Mouse (Mus musculus): ENCODE measurements around the gene Nab2. TPM values are rescaled to one million over a fixed set of nuclear protein-coding genes. Genes with fewer than 3 reads are reported as not detected.

Gene Nab2
- total and polyA plus RNA-seq, 2 experiments from 2014 or later: 1.1 to 4.1 TPM

DNA sequence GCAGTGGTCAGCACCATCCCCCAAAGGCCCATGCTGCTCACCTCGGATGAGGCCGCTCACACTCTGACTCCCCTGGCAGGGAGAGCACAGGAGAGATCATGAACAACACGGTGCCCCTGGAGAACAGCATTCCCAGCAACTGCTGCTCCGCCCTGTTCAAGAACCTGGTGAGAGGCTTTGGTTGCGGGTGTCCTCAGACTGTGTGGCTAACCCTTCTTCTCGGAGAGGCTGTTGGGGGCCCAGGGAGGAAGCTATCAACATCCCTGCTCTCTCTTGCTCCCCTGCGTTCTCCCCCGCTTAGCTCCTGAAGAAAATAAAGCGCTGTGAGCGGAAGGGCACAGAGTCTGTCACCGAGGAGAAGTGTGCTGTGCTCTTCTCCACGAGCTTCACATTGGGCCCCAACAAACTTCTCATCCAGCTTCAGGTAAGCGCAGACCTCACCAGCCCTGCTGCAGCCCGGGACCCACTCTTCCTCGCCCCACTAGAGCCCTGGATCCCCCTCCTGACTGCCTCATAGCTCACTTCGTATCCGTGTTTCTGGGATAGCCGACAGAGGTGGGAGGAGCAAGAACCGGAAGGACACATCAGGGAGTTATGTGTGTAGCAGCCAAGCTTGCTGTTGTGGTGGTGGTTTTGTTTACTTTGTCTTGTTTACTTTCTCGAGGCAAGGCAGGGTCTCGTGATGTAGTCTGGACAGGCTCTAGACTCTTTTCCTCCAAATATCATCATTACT, 15.3 kb downstream of the Nab2 start:
- no peaks in the 10 kb centered on the region for H3K9me3 ChIP-seq (ENCODE audit: low read length)
- no peak for ATAC-seq
- no peaks in the 10 kb centered on the region for H3K27me3 ChIP-seq (ENCODE audit: insufficient read depth, low read length)
- no peaks in the 10 kb centered on the region for H3K36me3 ChIP-seq (ENCODE audit: insufficient read depth, low read length)
- WGBS: 49% methylated on average over 21 of the region's 21 CpGs
- no peak for DNase-seq (ENCODE audit: low spot score)
- no peak overlapping the region for H3K4me3 ChIP-seq (ENCODE audit: low read length)
- TF ChIP-seq CTCF (IDR thresholded peaks at IDR 0.05; ENCODE audit: low read depth): no peak
- 0 out of 2 replicates have a peak overlapping the region, but pooled peaks have one; percentile 10 for H3K4me2 ChIP-seq (ENCODE audit: low read depth, low read length)
- H3K9ac ChIP-seq (replicated peaks; ENCODE audit: low read length): no peak overlapping the region
- no peaks in the 10 kb centered on the region for H3K4me1 ChIP-seq (ENCODE audit: insufficient read depth, low read length)
- H3K27ac ChIP-seq: no peak overlapping the region

DNA sequence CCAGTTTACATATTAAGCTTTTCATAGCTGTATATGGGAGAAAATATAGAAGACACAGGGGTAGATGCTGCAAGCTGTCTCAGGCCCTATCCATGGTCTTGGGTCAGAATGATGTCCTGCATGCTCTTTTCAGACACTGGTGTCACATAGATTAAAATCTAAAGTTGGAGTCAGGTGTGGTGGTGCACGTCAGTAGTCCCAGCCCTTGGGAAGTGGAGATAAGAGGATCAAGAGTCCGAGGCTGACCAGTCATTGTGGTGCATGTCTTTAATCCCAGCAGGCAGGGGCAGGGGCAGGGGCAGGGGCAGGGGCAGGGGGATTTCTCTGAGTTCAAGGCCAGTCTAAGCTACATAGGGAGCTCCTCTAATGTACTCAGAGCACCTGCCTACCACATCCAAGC, 22.6 kb downstream of the Nab2 start:
- TF ChIP-seq CTCF (IDR thresholded peaks at IDR 0.05; ENCODE audit: low read depth): no peak

GRCm38 (mm10) chr10:127643553-127644238, 24.7 kb downstream of the Nab2 start:
- H3K27ac ChIP-seq: peak overlapping the region; percentile 68; the same call in 1 of the 2 replicates
- H3K9me3 ChIP-seq (ENCODE audit: low read length): no peaks in the 10 kb centered on the region
- H3K4me1 ChIP-seq (ENCODE audit: insufficient read depth, low read length): peaks cover 6% of the 10 kb centered on the region; the same call in 1 of the 2 replicates
- H3K9ac ChIP-seq (replicated peaks; ENCODE audit: low read length): peak overlapping the region; percentile 41
- peak overlapping the region; percentile 37 for H3K4me3 ChIP-seq (ENCODE audit: low read length)
- H3K27me3 ChIP-seq (ENCODE audit: insufficient read depth, low read length): peaks cover 25% of the 10 kb centered on the region; the same call in 1 of the 2 replicates
- peak overlapping the region; percentile 59 for H3K4me2 ChIP-seq (ENCODE audit: low read depth, low read length)
- TF ChIP-seq CTCF (IDR thresholded peaks at IDR 0.05; ENCODE audit: low read depth): no peak
- no peaks in the 10 kb centered on the region for H3K36me3 ChIP-seq (ENCODE audit: insufficient read depth, low read length)
- DNase-seq (ENCODE audit: low spot score) (peak; percentile 54), ATAC-seq (0 out of 2 replicates have a peak, but pooled peaks have one; percentile 8)
- WGBS: 4% methylated on average over 25 of the region's 25 CpGs

More for the DNA sequence above, 22.6 kb downstream of the Nab2 start:
- DNase-seq (ENCODE audit: low spot score): no peak
- Histone ChIP-seq H3K9me3 (ENCODE audit: low read length) (no peaks in the 10 kb centered on the region), H3K9ac (replicated peaks; ENCODE audit: low read length) (no peak overlapping the region), H3K27ac (no peak overlapping the region), H3K27me3 (ENCODE audit: insufficient read depth, low read length) (peaks cover 25% of the 10 kb centered on the region; the same call in 1 of the 2 replicates), H3K4me2 (ENCODE audit: low read depth, low read length) (no peak overlapping the region), H3K4me3 (ENCODE audit: low read length) (no peak overlapping the region), H3K4me1 (ENCODE audit: insufficient read depth, low read length) (peaks cover 6% of the 10 kb centered on the region; the same call in 1 of the 2 replicates), H3K36me3 (ENCODE audit: insufficient read depth, low read length) (no peaks in the 10 kb centered on the region)
- no peak for ATAC-seq
- 56% methylated on average over 2 of the region's 2 CpGs for WGBS

GRCm38 (mm10) chr10:127642772-127643552, 25.4 kb downstream of the Nab2 start, which contains the start of gene Stat6:
TSS of gene Stat6 (plus strand) at chr10:127642986.
- 8% methylated on average over 37 of the region's 37 CpGs for WGBS
- Histone ChIP-seq H3K4me3 (ENCODE audit: low read length) (peak within 1 kb of the TSS; percentile 37), H3K27me3 (ENCODE audit: insufficient read depth, low read length) (peaks cover 25% of the 10 kb centered on the region; the same call in 1 of the 2 replicates), H3K27ac (peak within 1 kb of the TSS; percentile 68), H3K36me3 (ENCODE audit: insufficient read depth, low read length) (no peaks in the 10 kb centered on the region), H3K9ac (replicated peaks; ENCODE audit: low read length) (peak within 1 kb of the TSS; percentile 41), H3K9me3 (ENCODE audit: low read length) (no peaks in the 10 kb centered on the region), H3K4me2 (ENCODE audit: low read depth, low read length) (peak within 1 kb of the TSS; percentile 59), H3K4me1 (ENCODE audit: insufficient read depth, low read length) (peaks cover 6% of the 10 kb centered on the region; the same call in 1 of the 2 replicates)
- ATAC-seq: peak; percentile 63
- no peak for TF ChIP-seq CTCF (IDR thresholded peaks at IDR 0.05; ENCODE audit: low read depth)
- DNase-seq (ENCODE audit: low spot score): no peak

DNA sequence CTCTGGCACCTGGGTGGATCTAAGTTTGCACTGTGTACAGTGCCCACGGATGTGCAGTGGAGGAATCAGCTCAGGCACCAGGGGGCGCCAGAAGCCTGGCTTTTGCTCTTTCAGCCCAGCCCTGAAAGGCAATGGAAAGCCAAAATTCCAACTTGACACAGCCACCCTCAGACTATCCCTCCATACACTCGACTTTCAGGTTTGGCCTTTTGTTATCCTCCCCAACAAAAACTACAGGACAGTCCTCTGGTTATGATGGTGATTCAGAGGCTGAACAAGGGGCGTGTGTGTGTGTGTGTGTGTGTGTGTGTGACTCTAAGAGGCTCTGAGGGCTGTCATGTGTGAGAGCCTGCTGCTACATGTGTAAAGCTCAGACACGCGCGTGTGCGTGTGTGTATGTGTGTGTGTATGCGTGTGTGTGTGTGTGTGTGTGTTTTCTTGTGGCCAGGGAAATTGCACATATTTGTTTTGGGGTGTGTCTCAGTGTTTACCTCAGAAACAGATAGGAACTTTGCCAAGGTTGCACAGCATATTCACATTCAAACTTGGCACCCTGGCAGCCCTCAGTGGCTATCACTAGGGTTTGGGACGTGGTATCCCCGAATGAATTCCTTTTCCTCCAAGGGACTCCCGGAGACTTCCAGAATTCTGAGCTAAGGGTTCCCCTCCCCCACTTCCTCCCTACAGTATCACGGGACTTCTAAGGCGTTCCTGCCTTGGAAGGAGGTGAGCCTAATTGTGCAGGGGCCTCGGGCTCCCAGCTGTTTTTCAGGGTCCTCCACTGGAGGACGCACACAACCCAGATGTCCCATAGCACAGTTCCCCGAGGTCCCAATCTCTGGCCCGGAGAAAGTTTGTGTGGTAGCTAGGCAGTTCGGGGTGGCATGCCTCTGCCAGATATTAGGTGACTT, 26.3 kb downstream of the Nab2 start:
- H3K27ac ChIP-seq: peak overlapping the region; percentile 68

More for the DNA sequence above, 26.3 kb downstream of the Nab2 start:
- peaks cover 6% of the 10 kb centered on the region; the same call in 1 of the 2 replicates for H3K4me1 ChIP-seq (ENCODE audit: insufficient read depth, low read length)
- 8% methylated on average over 19 of the region's 19 CpGs for WGBS
- peak overlapping the region; percentile 59 for H3K4me2 ChIP-seq (ENCODE audit: low read depth, low read length)
- peak overlapping the region; percentile 41; the same call in 1 of the 2 replicates for H3K9ac ChIP-seq (replicated peaks; ENCODE audit: low read length)
- H3K36me3 ChIP-seq (ENCODE audit: insufficient read depth, low read length): no peaks in the 10 kb centered on the region
- H3K9me3 ChIP-seq (ENCODE audit: low read length): no peaks in the 10 kb centered on the region
- TF ChIP-seq CTCF (IDR thresholded peaks at IDR 0.05; ENCODE audit: low read depth): peak; percentile 87
- H3K27me3 ChIP-seq (ENCODE audit: insufficient read depth, low read length): peaks cover 25% of the 10 kb centered on the region; the same call in 1 of the 2 replicates
- peak; percentile 74 for ATAC-seq
- DNase-seq (ENCODE audit: low spot score): peak; percentile 83
- H3K4me3 ChIP-seq (ENCODE audit: low read length): peak overlapping the region; percentile 37
